Mouse (Mus musculus) intestine, embryonic 16.5 days (tissue): ENCODE measurements around the gene Shisa7. TPM values are rescaled to one million over a fixed set of nuclear protein-coding genes. Genes with fewer than 3 reads are reported as not detected.
"Not testable (repeated sequence)": the region's sequence is repeated elsewhere in the genome, so short reads cannot be mapped to it uniquely, and the experiment has no call there.

Source experiments
- ATAC-seq: fragments of 200-750 bp; cut with Nextera tagmentation; 2 replicates; pipeline ENCODE4 v1.8.0; 2017; ENCODE audit warnings: moderate TSS enrichment, moderate library complexity
- H3K27ac ChIP-seq: fragments of 300-500 bp; sonication (generic); 2 replicates; pipeline ENCODE4 v1.5.1; 2014; ENCODE audit warnings: mild to moderate bottlenecking, low read length
- H3K27me3 ChIP-seq: fragments of 300-500 bp; sonication (generic); replicated peaks from 2 replicates; pipeline ENCODE4 v1.6.1; 2014; ENCODE audit warnings: low read length, control low read depth, mixed read lengths; ENCODE audit not compliant: control insufficient read depth, insufficient read depth
- H3K36me3 ChIP-seq: fragments of 300-500 bp; sonication (generic); 2 replicates; pipeline ENCODE4 v1.6.1; 2014; ENCODE audit warnings: low read length, control low read depth; ENCODE audit not compliant: control insufficient read depth, insufficient read depth
- H3K4me1 ChIP-seq: fragments of 300-500 bp; sonication (generic); 2 replicates; pipeline ENCODE4 v1.6.1; 2014; ENCODE audit warnings: low read length, control low read depth, mixed read lengths; ENCODE audit not compliant: control insufficient read depth, insufficient read depth
- H3K4me2 ChIP-seq: fragments of 300-500 bp; sonication (generic); 2 replicates; pipeline ENCODE4 v1.6.1; 2014; ENCODE audit warnings: low read depth, low read length, control low read depth
- H3K4me3 ChIP-seq: fragments of 300-500 bp; sonication (generic); 2 replicates; pipeline ENCODE4 v1.5.1; 2014; ENCODE audit warnings: mild to moderate bottlenecking, low read length
- H3K9ac ChIP-seq: fragments of 300-500 bp; sonication (generic); 2 replicates; pipeline ENCODE4 v1.6.1; 2014; ENCODE audit warnings: low read depth, low read length
- H3K9me3 ChIP-seq: fragments of 300-500 bp; sonication (generic); 2 replicates; pipeline ENCODE4 v1.6.1; 2016; ENCODE audit warnings: low read length, control low read depth; ENCODE audit not compliant: control insufficient read depth
- WGBS: fragments of 180-500 bp; shearing (Covaris S2); extraction: QIAGEN DNeasy Blood & Tissue Kit; methylation state at CpG from one replicate; pipeline ENCODE4 v1.1.7; 2014; 5-methylcytosine and 5-hydroxymethylcytosine counted together
- polyA plus RNA-seq: library from polyadenylated mRNA; unstranded; fragments of >200 nt; fragmentation: Nextera tagmentation; extraction: Ambion mirVana; gene quantifications from 2 replicates; pipeline ENCODE4 v1.2.1, GENCODE M21; 2015

Shisa7 gene
- polyA plus RNA-seq: 0.12 and 0.15 TPM in 2 replicates

DNA sequence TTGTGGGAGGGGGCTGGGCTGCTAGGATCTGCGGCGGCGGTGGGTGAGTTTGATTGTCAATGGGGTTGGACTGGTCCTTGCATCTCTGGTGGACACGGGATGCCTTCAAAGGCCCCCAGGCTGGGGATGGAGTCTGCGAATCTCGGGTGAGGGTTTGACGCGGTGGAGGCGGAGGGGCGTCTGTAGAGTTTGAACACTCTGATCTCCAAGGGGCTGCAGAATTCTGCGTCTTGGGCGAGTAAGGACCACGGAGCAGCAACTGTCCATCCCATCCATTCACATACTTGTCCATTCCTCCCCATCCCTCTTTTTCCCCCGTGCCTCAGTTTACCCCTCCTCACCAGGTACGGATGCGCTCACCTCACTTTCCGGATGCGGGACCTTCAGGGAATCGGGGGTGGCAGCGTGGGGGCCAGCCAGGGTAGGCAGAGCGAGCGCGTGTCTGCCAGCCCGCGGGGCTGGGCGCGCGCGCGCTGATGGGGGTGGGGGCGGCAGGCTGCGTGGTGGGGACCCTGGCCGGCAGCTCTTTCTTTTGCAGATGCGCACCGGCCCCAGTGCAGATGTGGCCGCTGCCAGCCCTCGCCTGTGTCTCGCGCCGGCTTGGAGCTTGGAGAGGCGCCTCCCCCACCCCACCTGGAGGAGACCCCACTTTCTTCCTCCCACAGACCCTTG is at the start of gene Shisa7:
Gene Shisa7, minus strand, starts transcription at position 452 of the 672 bp plus-strand sequence.
- H3K27me3 ChIP-seq: peaks cover 38% of the 10 kb centered on the region

GRCm38 (mm10) chr7:4886680-4887079 is 42.2 kb upstream of the Shisa7 start:
- no peak for ATAC-seq
- Histone ChIP-seq H3K4me2 (no peak overlapping the region), H3K4me1 (no peaks in the 10 kb centered on the region), H3K27me3 (no peaks in the 10 kb centered on the region), H3K9me3 (no peaks in the 10 kb centered on the region), H3K27ac (no peak overlapping the region), H3K9ac (no peak overlapping the region), H3K4me3 (no peak overlapping the region), H3K36me3 (no peaks in the 10 kb centered on the region; the same call in 1 of the 2 replicates)
- 50% methylated on average over 4 of the region's 4 CpGs for WGBS

More for the DNA sequence above, at the start of gene Shisa7:
- Histone ChIP-seq H3K9ac (peak within 1 kb of the TSS; percentile 50), H3K4me1 (peaks cover 19% of the 10 kb centered on the region), H3K4me2 (peak within 1 kb of the TSS; percentile 85), H3K9me3 (no peaks in the 10 kb centered on the region), H3K27ac (no peak within 1 kb of the TSS), H3K36me3 (no peaks in the 10 kb centered on the region), H3K4me3 (peak within 1 kb of the TSS; percentile 44)
- peak; percentile 71 for ATAC-seq
- WGBS: under 1% methylated on average over 41 of the region's 41 CpGs

DNA sequence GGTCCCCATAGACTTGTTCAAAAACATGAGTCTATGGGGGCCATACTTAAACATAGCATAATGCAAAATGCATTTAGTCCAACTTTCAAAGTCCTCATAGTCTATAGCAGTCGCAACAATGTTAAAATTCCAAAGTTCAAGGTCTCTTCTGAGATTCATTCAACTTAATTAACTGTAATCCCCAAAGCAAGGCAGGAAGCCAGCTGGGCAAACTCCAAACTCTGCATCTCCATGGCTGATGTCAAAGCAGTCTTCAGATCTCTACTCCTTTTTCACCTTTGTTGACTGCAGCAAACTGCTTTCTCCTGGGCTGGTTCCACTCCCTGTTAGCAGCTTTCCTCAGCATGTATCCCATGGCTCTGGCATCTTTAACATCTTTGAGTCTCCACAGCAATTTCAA is 34.5 kb upstream of the Shisa7 start:
- H3K4me2 ChIP-seq, H3K27ac ChIP-seq, H3K9me3 ChIP-seq, H3K27me3 ChIP-seq, H3K9ac ChIP-seq, H3K36me3 ChIP-seq, H3K4me3 ChIP-seq, ATAC-seq: not testable (repeated sequence)
- peaks cover 11% of the 10 kb centered on the region; the same call in 1 of the 2 replicates for H3K4me1 ChIP-seq
- 85% methylated on average over 1 of the region's 1 CpGs for WGBS

DNA sequence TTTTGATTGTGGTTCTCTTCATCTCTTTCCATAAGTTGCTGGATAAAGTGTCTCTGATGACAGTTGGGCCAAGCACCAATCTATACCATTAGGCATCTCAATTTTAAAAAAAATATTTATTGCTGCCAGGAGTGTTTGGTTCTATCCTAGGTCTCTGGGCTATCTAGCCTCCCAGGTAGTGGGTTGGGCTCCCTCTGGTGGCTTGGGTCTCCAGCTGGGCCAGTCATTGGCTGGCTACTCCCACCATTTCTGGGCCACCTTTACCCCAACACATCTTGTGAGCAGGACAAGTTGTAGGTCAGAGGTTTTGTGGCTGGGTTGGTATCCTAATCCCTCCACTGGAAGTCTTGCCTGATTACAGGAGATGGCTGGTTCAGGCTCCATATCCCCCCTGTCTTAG is 33.7 kb upstream of the Shisa7 start:
- Histone ChIP-seq H3K27me3 (no peaks in the 10 kb centered on the region), H3K36me3 (no peaks in the 10 kb centered on the region), H3K4me2 (peak overlapping the region; percentile 93), H3K4me1 (peaks cover 11% of the 10 kb centered on the region; the same call in 1 of the 2 replicates), H3K27ac (no peak overlapping the region), H3K9ac (no peak overlapping the region), H3K9me3 (no peaks in the 10 kb centered on the region), H3K4me3 (peak overlapping the region; percentile 73)
- no peak for ATAC-seq

GRCm38 (mm10) chr7:4877226-4877625 is 32.7 kb upstream of the Shisa7 start:
- Histone ChIP-seq H3K4me3 (peak overlapping the region; percentile 73), H3K4me2 (peak overlapping the region; percentile 93), H3K27ac (peak overlapping the region; percentile 50), H3K27me3 (no peaks in the 10 kb centered on the region), H3K36me3 (no peaks in the 10 kb centered on the region), H3K9ac (peak overlapping the region; percentile 82), H3K9me3 (no peaks in the 10 kb centered on the region), H3K4me1 (peaks cover 11% of the 10 kb centered on the region; the same call in 1 of the 2 replicates)
- 4% methylated on average over 11 of the region's 11 CpGs for WGBS
- peak; percentile 31 for ATAC-seq

- WGBS: under 1% methylated on average over 22 of the region's 22 CpGs
Measured at GRCm38 (mm10) chr7:4876753-4877221, 32.3 kb upstream of the Shisa7 start, which contains the start of gene Isoc2a. Gene Isoc2a, plus strand, starts transcription at chr7:4877153.

DNA sequence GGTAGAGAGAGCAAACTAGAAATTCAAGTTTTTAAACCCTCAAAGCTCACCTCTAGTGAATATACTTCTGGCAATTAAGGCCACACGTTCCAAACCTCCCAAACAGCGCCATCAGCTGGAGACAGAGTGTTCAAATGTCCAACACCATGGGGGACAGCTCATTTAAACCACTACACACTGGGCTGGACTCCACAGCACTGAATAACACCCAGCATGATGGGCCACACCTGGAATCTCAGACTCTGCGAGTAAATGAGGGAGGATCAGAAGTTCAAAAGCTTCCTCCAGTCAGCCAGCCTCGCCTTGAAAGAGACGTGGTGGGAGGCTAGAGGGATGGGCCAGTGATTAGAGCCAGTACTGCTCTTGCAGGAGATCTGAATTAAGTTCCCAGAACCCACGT is 25.6 kb upstream of the Shisa7 start, which contains the start of gene Isoc2b:
Gene Isoc2b, minus strand, starts transcription at position 126 of the 400 bp plus-strand sequence.
- Histone ChIP-seq H3K36me3 (no peaks in the 10 kb centered on the region), H3K4me3 (no peak within 1 kb of the TSS), H3K27me3 (no peaks in the 10 kb centered on the region), H3K9me3 (no peaks in the 10 kb centered on the region), H3K27ac (no peak within 1 kb of the TSS), H3K9ac (no peak within 1 kb of the TSS), H3K4me2 (no peak within 1 kb of the TSS), H3K4me1 (peaks cover 2% of the 10 kb centered on the region; the same call in 1 of the 2 replicates)
- no peak for ATAC-seq
- WGBS: 43% methylated on average over 6 of the region's 6 CpGs

More at GRCm38 (mm10) chr7:4876753-4877221, 32.3 kb upstream of the Shisa7 start, which contains the start of gene Isoc2a:
- H3K9ac ChIP-seq: peak within 1 kb of the TSS; percentile 82
- H3K36me3 ChIP-seq: no peaks in the 10 kb centered on the region
- H3K4me1 ChIP-seq: peaks cover 11% of the 10 kb centered on the region; the same call in 1 of the 2 replicates
- no peaks in the 10 kb centered on the region for H3K27me3 ChIP-seq
- H3K9me3 ChIP-seq: no peaks in the 10 kb centered on the region
- peak within 1 kb of the TSS; percentile 93 for H3K4me2 ChIP-seq
- ATAC-seq: peak; percentile 99
- peak within 1 kb of the TSS; percentile 54 for H3K27ac ChIP-seq
- peak within 1 kb of the TSS; percentile 73 for H3K4me3 ChIP-seq

DNA sequence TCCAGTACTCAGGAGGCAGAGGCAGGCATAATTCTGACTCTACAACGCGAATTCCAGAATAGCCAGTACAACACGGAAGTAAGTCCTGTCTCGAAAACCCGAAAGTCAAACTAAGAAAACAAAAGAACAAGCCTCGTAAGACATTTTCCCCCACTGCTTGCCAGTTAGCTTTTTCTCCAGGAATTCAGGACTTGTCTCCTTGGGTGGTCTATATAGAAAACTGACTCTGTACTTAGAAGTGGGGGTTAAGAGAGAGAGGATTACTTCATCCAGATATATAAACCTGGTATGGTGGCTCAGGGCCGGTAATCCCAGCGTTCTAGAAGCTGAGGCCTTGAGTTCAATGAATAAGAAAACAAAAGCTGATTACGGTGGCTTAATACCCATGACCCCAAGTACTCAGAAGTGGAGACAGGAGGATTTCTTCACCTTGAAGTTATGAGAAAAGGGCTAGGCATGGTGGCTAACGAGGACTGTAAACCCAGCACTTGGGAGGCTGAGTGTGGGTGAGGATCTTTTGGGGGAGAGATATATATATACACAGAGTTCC is 22.2 kb upstream of the Shisa7 start:
- Histone ChIP-seq H3K4me1 (peaks cover 2% of the 10 kb centered on the region; the same call in 1 of the 2 replicates), H3K9me3 (no peaks in the 10 kb centered on the region), H3K4me3 (peak overlapping the region; percentile 70), H3K27ac (peak overlapping the region; percentile 92), H3K9ac (peak overlapping the region; percentile 76), H3K36me3 (no peaks in the 10 kb centered on the region), H3K4me2 (peak overlapping the region; percentile 57), H3K27me3 (no peaks in the 10 kb centered on the region)
- WGBS: 29% methylated on average over 10 of the region's 10 CpGs
- no peak; the same call in 1 of the 2 replicates for ATAC-seq
